Mouse (Mus musculus): ENCODE measurements at regions not wholly inside any gene's neighbourhood (a gene's known extent, or its start where the extent isn't known, plus 50 kb on each side); places are given as distances from the start of the nearest gene placed in this dataset.
"Not testable (repeated sequence)": the region's sequence is repeated elsewhere in the genome, so short reads cannot be mapped to it uniquely, and the experiment has no call there.

DNA sequence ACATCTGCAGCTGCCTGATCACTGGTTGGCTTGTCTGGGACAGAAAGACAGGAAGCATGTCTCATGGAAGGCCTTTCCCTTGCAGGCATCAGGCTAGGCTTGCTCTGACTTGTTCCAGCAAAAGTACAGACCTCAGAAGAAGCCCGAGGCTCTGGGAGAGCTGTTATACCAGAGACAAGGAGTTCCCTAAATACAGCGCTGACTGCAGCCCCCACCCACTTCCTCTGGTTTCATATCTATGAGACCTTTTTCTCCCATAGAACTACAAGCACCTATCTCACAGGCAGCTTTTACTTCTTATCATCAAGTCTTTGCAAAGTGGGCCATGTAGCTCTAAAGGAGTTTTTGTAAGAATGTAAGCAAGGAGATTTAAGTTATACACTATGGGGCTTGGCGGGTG is 312.2 kb upstream of the Vmn1r3 start:
- peak; percentile 57 to 68 for ATAC-seq (replicated peaks in 1 of 2; ENCODE audit: insufficient read depth in 1 of 2, low FRiP score in 2 of 2, low TSS enrichment in 1 of 2, low read depth in 1 of 2, poor library complexity in 2 of 2, severe bottlenecking in 2 of 2)

- ATAC-seq (replicated peaks in 1 of 2; ENCODE audit: insufficient read depth in 1 of 2, low FRiP score in 2 of 2, low TSS enrichment in 1 of 2, low read depth in 1 of 2, poor library complexity in 2 of 2, severe bottlenecking in 2 of 2): peak; percentile 70 to 73
These were observed 310.8 kb upstream of the Vmn1r3 start for GRCm38 (mm10) chr4:3495987-3496386.

DNA sequence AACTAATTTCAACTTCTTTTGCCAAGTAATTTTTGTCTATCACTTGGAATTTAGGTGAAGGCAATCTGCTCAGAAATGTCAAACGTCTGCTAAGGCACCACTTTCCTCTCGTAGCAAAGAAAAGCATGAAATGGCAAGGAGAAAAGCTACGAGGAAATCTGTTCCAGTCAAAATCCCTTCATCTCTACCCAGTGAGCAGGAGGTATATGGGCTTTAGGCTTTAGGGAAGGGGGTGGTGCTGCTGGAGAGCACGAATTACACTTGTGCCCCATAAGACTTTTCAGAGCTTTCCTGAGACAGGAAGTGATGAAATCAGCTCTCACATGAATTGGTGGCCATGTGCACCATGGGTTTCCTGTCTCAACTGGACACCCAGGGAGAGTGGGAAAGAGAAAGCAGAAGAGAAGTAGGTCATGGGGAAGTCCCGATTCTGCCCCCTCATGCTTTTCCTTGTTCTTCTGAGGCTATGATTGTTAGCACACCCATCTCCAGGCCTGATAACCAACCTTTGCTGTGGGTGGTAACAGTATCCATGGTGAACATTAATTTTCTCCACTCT is 309.0 kb upstream of the Vmn1r3 start:
- peak; percentile 48 to 73 for ATAC-seq (replicated peaks in 1 of 2; ENCODE audit: insufficient read depth in 1 of 2, low FRiP score in 2 of 2, low TSS enrichment in 1 of 2, low read depth in 1 of 2, poor library complexity in 2 of 2, severe bottlenecking in 2 of 2)

DNA sequence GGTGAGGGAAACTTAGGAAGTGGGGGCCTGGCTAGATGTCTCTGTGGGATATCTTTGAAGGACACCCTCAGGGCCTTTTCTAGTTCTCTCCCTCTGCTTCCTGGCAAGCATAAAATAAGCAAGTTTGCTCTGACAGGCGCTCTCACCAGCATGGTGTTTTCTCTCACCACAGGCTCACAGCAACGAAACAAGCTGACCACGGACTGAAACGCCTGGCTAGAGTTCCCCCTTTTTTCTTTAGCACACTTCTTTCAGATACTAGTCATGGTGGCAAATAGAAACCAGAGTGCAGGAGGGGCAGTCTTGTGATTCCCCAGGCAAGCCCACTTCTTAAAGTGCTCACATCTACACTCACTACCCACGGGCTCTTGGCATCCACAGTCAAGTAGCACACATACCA is 305.7 kb upstream of the Vmn1r3 start:
- ATAC-seq (replicated peaks in 1 of 2; ENCODE audit: insufficient read depth in 1 of 2, low FRiP score in 2 of 2, low TSS enrichment in 1 of 2, low read depth in 1 of 2, poor library complexity in 2 of 2, severe bottlenecking in 2 of 2): peak; percentile 77 to 82

DNA sequence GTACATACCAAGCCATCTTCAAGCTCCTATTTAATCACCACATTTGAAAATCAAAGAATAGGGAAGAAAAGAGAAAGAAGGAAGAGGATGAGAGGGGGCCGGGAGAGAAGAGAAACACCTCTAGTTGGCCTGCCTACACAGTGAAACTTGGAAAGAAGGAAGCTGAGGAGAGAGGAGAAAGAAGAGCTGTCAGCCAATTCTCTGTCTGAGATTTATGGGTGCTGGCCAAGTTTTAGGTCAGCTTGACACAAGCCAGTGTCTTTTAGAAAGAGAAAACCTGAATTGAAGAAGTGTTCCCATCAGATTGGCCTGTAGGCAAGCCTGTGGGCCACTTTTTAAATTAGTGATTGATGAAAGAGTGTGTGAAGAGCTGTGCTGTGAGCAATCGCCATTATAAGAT is 296.9 kb upstream of the Vmn1r3 start:
- ATAC-seq (replicated peaks in 1 of 2; ENCODE audit: insufficient read depth in 1 of 2, low FRiP score in 2 of 2, low TSS enrichment in 1 of 2, low read depth in 1 of 2, poor library complexity in 2 of 2, severe bottlenecking in 2 of 2): 0 out of 4 replicates have a peak, but pooled peaks of 1 of the 2 experiments have one; percentile 27

DNA sequence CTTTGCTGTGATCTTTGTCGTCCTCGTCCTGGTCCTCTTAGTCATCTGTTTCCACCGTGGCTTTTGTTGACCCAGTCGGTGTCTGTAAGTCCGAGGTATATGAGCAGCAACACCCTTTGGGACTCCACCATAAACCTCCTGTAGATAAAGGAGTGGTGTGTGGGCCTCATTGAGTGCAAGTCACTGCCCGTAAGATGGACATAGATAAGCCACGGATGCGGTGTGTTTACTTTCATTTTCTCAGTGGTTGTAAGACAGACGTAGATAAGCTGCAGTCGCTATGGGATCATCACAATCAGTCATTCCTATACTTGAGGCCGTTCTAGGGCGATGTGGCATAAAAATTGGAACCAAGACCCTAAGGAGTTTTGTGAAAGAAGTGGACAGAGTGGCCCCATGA is 271.6 kb upstream of the Vmn1r3 start:
- ATAC-seq (replicated peaks in 1 of 2; ENCODE audit: insufficient read depth in 1 of 2, low FRiP score in 2 of 2, low TSS enrichment in 1 of 2, low read depth in 1 of 2, poor library complexity in 2 of 2, severe bottlenecking in 2 of 2): no peak

GRCm38 (mm10) chr4:3437380-3437779 is 252.2 kb upstream of the Vmn1r3 start:
- not testable (repeated sequence) for ATAC-seq (replicated peaks in 1 of 2; ENCODE audit: insufficient read depth in 1 of 2, low FRiP score in 2 of 2, low TSS enrichment in 1 of 2, low read depth in 1 of 2, poor library complexity in 2 of 2, severe bottlenecking in 2 of 2)

GRCm38 (mm10) chr4:3427968-3428367 is 242.8 kb upstream of the Vmn1r3 start:
- ATAC-seq (replicated peaks in 1 of 2; ENCODE audit: insufficient read depth in 1 of 2, low FRiP score in 2 of 2, low TSS enrichment in 1 of 2, low read depth in 1 of 2, poor library complexity in 2 of 2, severe bottlenecking in 2 of 2): no peak

GRCm38 (mm10) chr4:3419920-3420499 is 234.9 kb upstream of the Vmn1r3 start:
- ATAC-seq (replicated peaks in 1 of 2; ENCODE audit: insufficient read depth in 1 of 2, low FRiP score in 2 of 2, low TSS enrichment in 1 of 2, low read depth in 1 of 2, poor library complexity in 2 of 2, severe bottlenecking in 2 of 2): peak; percentile 78; a peak in 2 of 4 replicates

GRCm38 (mm10) chr4:3416670-3417069 is 231.5 kb upstream of the Vmn1r3 start:
- ATAC-seq (replicated peaks in 1 of 2; ENCODE audit: insufficient read depth in 1 of 2, low FRiP score in 2 of 2, low TSS enrichment in 1 of 2, low read depth in 1 of 2, poor library complexity in 2 of 2, severe bottlenecking in 2 of 2): no peak

- not testable (repeated sequence) for ATAC-seq (replicated peaks in 1 of 2; ENCODE audit: insufficient read depth in 1 of 2, low FRiP score in 2 of 2, low TSS enrichment in 1 of 2, low read depth in 1 of 2, poor library complexity in 2 of 2, severe bottlenecking in 2 of 2)
These were observed 229.4 kb upstream of the Vmn1r3 start for GRCm38 (mm10) chr4:3414442-3415022.

- peak; percentile 83 to 90 for ATAC-seq (replicated peaks in 1 of 2; ENCODE audit: insufficient read depth in 1 of 2, low FRiP score in 2 of 2, low TSS enrichment in 1 of 2, low read depth in 1 of 2, poor library complexity in 2 of 2, severe bottlenecking in 2 of 2)
These were observed 228.6 kb upstream of the Vmn1r3 start for GRCm38 (mm10) chr4:3413493-3414441.

GRCm38 (mm10) chr4:3412323-3412722 is 227.2 kb upstream of the Vmn1r3 start:
- peak; percentile 37 to 55; a peak in 3 of 4 replicates for ATAC-seq (replicated peaks in 1 of 2; ENCODE audit: insufficient read depth in 1 of 2, low FRiP score in 2 of 2, low TSS enrichment in 1 of 2, low read depth in 1 of 2, poor library complexity in 2 of 2, severe bottlenecking in 2 of 2)

DNA sequence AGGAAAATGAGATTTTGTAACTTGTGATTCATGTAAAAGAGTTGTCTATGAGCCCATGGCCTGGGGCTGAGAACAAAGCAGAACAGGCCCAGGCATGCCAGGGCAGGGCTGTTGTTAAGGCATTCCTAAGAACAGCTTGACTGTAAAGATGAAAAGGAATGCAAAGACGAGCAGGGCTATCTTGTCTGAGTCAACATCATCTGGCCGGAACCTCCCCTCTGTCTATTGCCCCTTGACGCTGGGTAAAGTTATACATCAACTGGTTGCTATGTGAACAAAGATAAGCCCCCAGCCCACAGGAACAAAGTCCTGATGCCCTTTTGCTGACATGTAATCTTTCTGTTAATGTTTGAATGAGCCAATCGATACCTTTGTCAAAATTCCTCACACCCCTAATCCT is 217.7 kb upstream of the Vmn1r3 start:
- ATAC-seq (replicated peaks in 1 of 2; ENCODE audit: insufficient read depth in 1 of 2, low FRiP score in 2 of 2, low TSS enrichment in 1 of 2, low read depth in 1 of 2, poor library complexity in 2 of 2, severe bottlenecking in 2 of 2): not testable (repeated sequence)

- ATAC-seq (replicated peaks in 1 of 2; ENCODE audit: insufficient read depth in 1 of 2, low FRiP score in 2 of 2, low TSS enrichment in 1 of 2, low read depth in 1 of 2, poor library complexity in 2 of 2, severe bottlenecking in 2 of 2): not testable (repeated sequence)
These were observed 216.6 kb upstream of the Vmn1r3 start for GRCm38 (mm10) chr4:3401766-3402165.

- ATAC-seq (replicated peaks in 1 of 2; ENCODE audit: insufficient read depth in 1 of 2, low FRiP score in 2 of 2, low TSS enrichment in 1 of 2, low read depth in 1 of 2, poor library complexity in 2 of 2, severe bottlenecking in 2 of 2): not testable (repeated sequence)
These were observed 206.4 kb upstream of the Vmn1r3 start for GRCm38 (mm10) chr4:3391579-3391978.

- ATAC-seq (replicated peaks in 1 of 2; ENCODE audit: insufficient read depth in 1 of 2, low FRiP score in 2 of 2, low TSS enrichment in 1 of 2, low read depth in 1 of 2, poor library complexity in 2 of 2, severe bottlenecking in 2 of 2): not testable (repeated sequence)
These were observed 188.0 kb upstream of the Vmn1r3 start for GRCm38 (mm10) chr4:3373027-3373763.

Data from hematopoietic stem cell, adult 5-6 weeks (primary cell).